Mouse (Mus musculus) layer of hippocampus, adult 9-11 months (tissue): Measurements from ENCODE around the gene Gm49776.
"Not testable (repeated sequence)": the region's sequence is repeated elsewhere in the genome, so short reads cannot be mapped to it uniquely, and the experiment has no call there.

ENCODE experiments used
- DNase-seq: peaks from one replicate; pipeline ENCODE4 v3.0.0; 2022

Gene Gm49776

GRCm38 (mm10) chr16:18198365-18199098 lies 59.6 kb downstream of the Gm49776 start:
- no peak for DNase-seq

- no peak for DNase-seq
Observed at GRCm38 (mm10) chr16:18197881-18198280, 60.2 kb downstream of the Gm49776 start.

- DNase-seq, result not testable (repeated sequence)
Observed at GRCm38 (mm10) chr16:18195561-18195960, 62.6 kb downstream of the Gm49776 start.
